ENCODE assay signal across 8 mouse cellular contexts in genomic region chr11:101086323-101086674, GRCm38 (mm10). TPM values are rescaled to one million over a fixed set of nuclear protein-coding genes. Genes with fewer than 3 reads are reported as not detected.
DNase-seq lines count a peak whose midpoint lies in the region; ATAC-seq and TF ChIP-seq lines count a peak whose summit lies in the region.

No protein-coding gene starts in this region.

- TF ChIP-seq CTCF in lung, postnatal 0 days (IDR thresholded peaks at IDR 0.05) = no peak
- TF ChIP-seq CTCF in lung, adult 2 months (IDR thresholded peaks at IDR 0.05; ENCODE audit: insufficient read depth, low read length) = no peak

- no peaks in the 10 kb centered on the region for H3K9me3 ChIP-seq in lung, postnatal 0 days (ENCODE audit: low read length)
- no peaks in the 10 kb centered on the region for H3K9me3 ChIP-seq in forebrain, embryonic 12.5 days
- H3K9me3 ChIP-seq in limb, embryonic 11.5 days (ENCODE audit: control insufficient read depth, low read length) = no peaks in the 10 kb centered on the region
- no peaks in the 10 kb centered on the region for H3K9me3 ChIP-seq in stomach, embryonic 14.5 days (ENCODE audit: control insufficient read depth, low read depth, low read length)

- no peak for ATAC-seq in lung, postnatal 0 days
- no peak for ATAC-seq in forebrain, embryonic 12.5 days (ENCODE audit: low FRiP score)
- ATAC-seq in limb, embryonic 11.5 days (ENCODE audit: insufficient number of reproducible peaks, low FRiP score, low TSS enrichment, low read depth) = no peak
- no peak for ATAC-seq in stomach, embryonic 14.5 days (ENCODE audit: insufficient number of reproducible peaks, insufficient read depth, low FRiP score, low read depth)

- no peak for TF ChIP-seq POLR2A in lung, adult 2 months (IDR thresholded peaks at IDR 0.05; ENCODE audit: borderline replicate concordance, extremely low read depth, low read depth, low read length)

- WGBS in lung, postnatal 0 days = 69% methylated on average over 6 of the region's 6 CpGs
- WGBS in lung, adult 2 months = 67% methylated on average over 6 of the region's 6 CpGs
- WGBS in forebrain, embryonic 12.5 days = 85% methylated on average over 6 of the region's 6 CpGs
- WGBS in limb, embryonic 11.5 days = 86% methylated on average over 6 of the region's 6 CpGs
- 83% methylated on average over 6 of the region's 6 CpGs for WGBS in stomach, embryonic 14.5 days

- TF ChIP-seq EP300 in lung, postnatal 0 days (IDR thresholded peaks at IDR 0.05) = no peak

- H3K27ac ChIP-seq in lung, postnatal 0 days (ENCODE audit: low read length) = peak overlapping the region; percentile 85
- H3K27ac ChIP-seq in forebrain, embryonic 12.5 days = peak overlapping the region; percentile 91
- H3K27ac ChIP-seq in limb, embryonic 11.5 days (replicated peaks; ENCODE audit: low read depth, low read length) = peak overlapping the region; percentile 72; the same call in 1 of the 2 replicates
- peak overlapping the region; percentile 16; the same call in 1 of the 2 replicates for H3K27ac ChIP-seq in stomach, embryonic 14.5 days (ENCODE audit: low read length)

- peak overlapping the region; percentile 96 for H3K4me2 ChIP-seq in lung, postnatal 0 days (replicated peaks; ENCODE audit: low read depth, low read length)
- H3K4me2 ChIP-seq in forebrain, embryonic 12.5 days = peak overlapping the region; percentile 98
- peak overlapping the region; percentile 91 for H3K4me2 ChIP-seq in limb, embryonic 11.5 days (ENCODE audit: low read depth, severe bottlenecking)
- peak overlapping the region; percentile 96 for H3K4me2 ChIP-seq in stomach, embryonic 14.5 days (replicated peaks; ENCODE audit: low read depth, low read length)

- no peak for DNase-seq in lung, postnatal 0 days (ENCODE audit: low spot score)
- no peak for DNase-seq in lung, adult 2 months
- DNase-seq in limb, embryonic 11.5 days (ENCODE audit: low spot score) = no peak
- no peak for DNase-seq in embryo, embryonic 10 days (ENCODE audit: low spot score)
- no peak for DNase-seq in right cerebral cortex, adult 18-20 months
- DNase-seq in lung, postnatal 25 days (ENCODE audit: low spot score) = no peak

- peaks cover 8% of the 10 kb centered on the region; the same call in 1 of the 2 replicates for H3K36me3 ChIP-seq in lung, postnatal 0 days (ENCODE audit: insufficient read depth, low read length)
- H3K36me3 ChIP-seq in forebrain, embryonic 12.5 days (replicated peaks) = peaks cover 35% of the 10 kb centered on the region
- H3K36me3 ChIP-seq in limb, embryonic 11.5 days (ENCODE audit: control insufficient read depth, insufficient read depth, low read length) = peaks cover 18% of the 10 kb centered on the region
- H3K36me3 ChIP-seq in stomach, embryonic 14.5 days (ENCODE audit: control insufficient read depth, insufficient read depth, low read length) = peaks cover 14% of the 10 kb centered on the region

- no peak overlapping the region for H3K9ac ChIP-seq in lung, postnatal 0 days (replicated peaks; ENCODE audit: low read depth)
- H3K9ac ChIP-seq in forebrain, embryonic 12.5 days = peak overlapping the region; percentile 42; the same call in 1 of the 2 replicates
- no peak overlapping the region for H3K9ac ChIP-seq in limb, embryonic 11.5 days (ENCODE audit: low read length)
- H3K9ac ChIP-seq in stomach, embryonic 14.5 days (replicated peaks; ENCODE audit: low read depth, low read length) = no peak overlapping the region

- no peak overlapping the region for H3K4me3 ChIP-seq in lung, postnatal 0 days (ENCODE audit: low read depth, low read length)
- no peak overlapping the region for H3K4me3 ChIP-seq in lung, adult 2 months (replicated peaks; ENCODE audit: extremely low read depth, low read depth, low read length)
- H3K4me3 ChIP-seq in forebrain, embryonic 12.5 days (replicated peaks) = peak overlapping the region; percentile 84; the same call in 1 of the 2 replicates
- no peak overlapping the region for H3K4me3 ChIP-seq in limb, embryonic 11.5 days (ENCODE audit: low read depth, low read length)
- H3K4me3 ChIP-seq in stomach, embryonic 14.5 days (ENCODE audit: low read depth, low read length) = peak overlapping the region; percentile 87; the same call in 1 of the 2 replicates

- no peaks in the 10 kb centered on the region for H3K27me3 ChIP-seq in lung, postnatal 0 days (replicated peaks; ENCODE audit: insufficient read depth, low read length)
- H3K27me3 ChIP-seq in forebrain, embryonic 12.5 days = peaks cover 2% of the 10 kb centered on the region
- H3K27me3 ChIP-seq in limb, embryonic 11.5 days (ENCODE audit: control insufficient read depth, insufficient read depth, low read length) = peaks cover 4% of the 10 kb centered on the region
- H3K27me3 ChIP-seq in stomach, embryonic 14.5 days (ENCODE audit: control insufficient read depth, insufficient read depth, low read length) = no peaks in the 10 kb centered on the region

- peaks cover 20% of the 10 kb centered on the region; the same call in 1 of the 2 replicates for H3K4me1 ChIP-seq in lung, postnatal 0 days (ENCODE audit: insufficient read depth, low read depth, low read length)
- peaks cover 12% of the 10 kb centered on the region for H3K4me1 ChIP-seq in lung, adult 2 months (ENCODE audit: control insufficient read depth, insufficient read depth, low read length)
- peaks cover 52% of the 10 kb centered on the region for H3K4me1 ChIP-seq in forebrain, embryonic 12.5 days
- H3K4me1 ChIP-seq in limb, embryonic 11.5 days (ENCODE audit: control insufficient read depth, insufficient read depth, low read length) = peaks cover 18% of the 10 kb centered on the region
- H3K4me1 ChIP-seq in stomach, embryonic 14.5 days (ENCODE audit: control insufficient read depth, insufficient read depth, low read length) = peaks cover 28% of the 10 kb centered on the region

RNA-seq across cellular contexts. Expression of gene Mlx, which starts 0.8 kb away (rescaled TPM):
- 42.5 and 44.5 TPM in 2 replicates for polyA plus RNA-seq in lung, postnatal 0 days (2015; fragmentation: Nextera tagmentation; extraction: Ambion mirVana)
- polyA plus RNA-seq in lung, adult 2 months (2012; rRNA removed) = 25.5 and 47.0 TPM in 2 replicates
- 47.6 and 52.6 TPM in 2 replicates for polyA plus RNA-seq in forebrain, embryonic 12.5 days (2016; fragmentation: Nextera tagmentation; extraction: Ambion mirVana)
- polyA plus RNA-seq in limb, embryonic 11.5 days (2014; fragmentation: Nextera tagmentation; extraction: Ambion mirVana) = 40.6 and 48.9 TPM in 2 replicates
- polyA plus RNA-seq in stomach, embryonic 14.5 days (2014; fragmentation: Nextera tagmentation; extraction: Ambion mirVana) = 36.7 and 46.0 TPM in 2 replicates

RNA-seq across cellular contexts. Expression of gene Coasy, which starts 3.9 kb away (rescaled TPM):
- polyA plus RNA-seq in lung, postnatal 0 days (2015; fragmentation: Nextera tagmentation; extraction: Ambion mirVana) = 30.5 TPM in 2 replicates
- 40.2 and 43.9 TPM in 2 replicates for polyA plus RNA-seq in lung, adult 2 months (2012; rRNA removed)
- 50.7 and 50.9 TPM in 2 replicates for polyA plus RNA-seq in forebrain, embryonic 12.5 days (2016; fragmentation: Nextera tagmentation; extraction: Ambion mirVana)
- polyA plus RNA-seq in limb, embryonic 11.5 days (2014; fragmentation: Nextera tagmentation; extraction: Ambion mirVana) = 40.5 and 49.4 TPM in 2 replicates
- 37.9 and 41.3 TPM in 2 replicates for polyA plus RNA-seq in stomach, embryonic 14.5 days (2014; fragmentation: Nextera tagmentation; extraction: Ambion mirVana)

RNA-seq across cellular contexts. Expression of gene Hsd17b1, which starts 8.1 kb away (rescaled TPM):
- 0.10 and 0.17 TPM in 2 replicates for polyA plus RNA-seq in lung, postnatal 0 days (2015; fragmentation: Nextera tagmentation; extraction: Ambion mirVana)
- polyA plus RNA-seq in lung, adult 2 months (2012; rRNA removed) = 0.17 and 0.29 TPM in 2 replicates
- 0.19 and 0.33 TPM in 2 replicates for polyA plus RNA-seq in forebrain, embryonic 12.5 days (2016; fragmentation: Nextera tagmentation; extraction: Ambion mirVana)
- 0.15 TPM in 1 of 2 replicates, not detected in the other for polyA plus RNA-seq in limb, embryonic 11.5 days (2014; fragmentation: Nextera tagmentation; extraction: Ambion mirVana)
- not detected in 2 replicates for polyA plus RNA-seq in stomach, embryonic 14.5 days (2014; fragmentation: Nextera tagmentation; extraction: Ambion mirVana)

RNA-seq across cellular contexts. Expression of gene Psmc3ip, which starts 8.9 kb away (rescaled TPM):
- 9.8 and 10.4 TPM in 2 replicates for polyA plus RNA-seq in lung, postnatal 0 days (2015; fragmentation: Nextera tagmentation; extraction: Ambion mirVana)
- polyA plus RNA-seq in lung, adult 2 months (2012; rRNA removed) = 1.5 and 2.1 TPM in 2 replicates
- 59.0 and 62.1 TPM in 2 replicates for polyA plus RNA-seq in forebrain, embryonic 12.5 days (2016; fragmentation: Nextera tagmentation; extraction: Ambion mirVana)
- 71.1 and 71.6 TPM in 2 replicates for polyA plus RNA-seq in limb, embryonic 11.5 days (2014; fragmentation: Nextera tagmentation; extraction: Ambion mirVana)
- polyA plus RNA-seq in stomach, embryonic 14.5 days (2014; fragmentation: Nextera tagmentation; extraction: Ambion mirVana) = 29.7 and 36.4 TPM in 2 replicates

RNA-seq across cellular contexts. Expression of gene Naglu, which starts 16.5 kb away (rescaled TPM):
- polyA plus RNA-seq in lung, postnatal 0 days (2015; fragmentation: Nextera tagmentation; extraction: Ambion mirVana) = 18.9 and 21.9 TPM in 2 replicates
- 32.2 and 33.5 TPM in 2 replicates for polyA plus RNA-seq in lung, adult 2 months (2012; rRNA removed)
- polyA plus RNA-seq in forebrain, embryonic 12.5 days (2016; fragmentation: Nextera tagmentation; extraction: Ambion mirVana) = 7.8 and 8.7 TPM in 2 replicates
- 5.2 and 5.3 TPM in 2 replicates for polyA plus RNA-seq in limb, embryonic 11.5 days (2014; fragmentation: Nextera tagmentation; extraction: Ambion mirVana)
- polyA plus RNA-seq in stomach, embryonic 14.5 days (2014; fragmentation: Nextera tagmentation; extraction: Ambion mirVana) = 11.2 and 14.2 TPM in 2 replicates

Comparison
In these comparisons a context has a peak if more than half of its experiments do, and no peak if none do; other contexts are left out.
1. H3K27ac ChIP-seq: peak in every context shown above with its lines; median percentile 91 in forebrain, embryonic 12.5 days; 85 in lung, postnatal 0 days; 72 in limb, embryonic 11.5 days; 16 in stomach, embryonic 14.5 days.
2. H3K4me3 ChIP-seq: peak in forebrain, embryonic 12.5 days (single experiment) and stomach, embryonic 14.5 days (single experiment); none in lung, postnatal 0 days (single experiment), lung, adult 2 months (single experiment) and limb, embryonic 11.5 days (single experiment).
3. Peak in every context shown above with its lines, with median percentiles within 50 percentile points of each other: H3K4me2 ChIP-seq.